Mouse (Mus musculus) macrophage (primary cell): ENCODE data around the gene Pdyn. TPM values are rescaled to one million over a fixed set of nuclear protein-coding genes. Genes with fewer than 3 reads are reported as not detected.

Source experiments
- H3K27ac ChIP-seq: fragments of 350-480 bp; formaldehyde crosslinking; 2 replicates; pipeline ENCODE4 v1.9.0; 2021
- H3K36me3 ChIP-seq: fragments of 350-480 bp; formaldehyde crosslinking; 2 replicates; pipeline ENCODE4 v1.9.0; 2021; ENCODE audit errors: inconsistent target
- H3K4me3 ChIP-seq: fragments of 350-480 bp; formaldehyde crosslinking; 2 replicates; pipeline ENCODE4 v1.9.0; 2021; ENCODE audit errors: inconsistent target
- H3K79me2 ChIP-seq: fragments of 350-480 bp; formaldehyde crosslinking; 2 replicates; pipeline ENCODE4 v1.9.0; 2021; ENCODE audit errors: inconsistent target
- WGBS: methylation state at CpG from one replicate; pipeline ENCODE4 v1.1.7; 2026; ENCODE audit warnings: inconsistent platforms; ENCODE audit not compliant: missing documents; 5-methylcytosine and 5-hydroxymethylcytosine counted together
- polyA plus RNA-seq: library from polyadenylated mRNA; stranded (reverse); fragments of 250-400 nt; gene quantifications from 3 replicates; pipeline ENCODE4 v1.2.4, GENCODE M21; 2018; ENCODE audit warnings: inconsistent platforms
- total RNA-seq, 78 experiments: library from RNA; depleted of rRNA; stranded (reverse); fragments of 250-400 nt; gene quantifications; 1 replicate in 9 of 78; 2 replicates in 24 of 78; 3 replicates in 43 of 78; 4 replicates in 2 of 78; pipeline ENCODE4 v1.2.4; 2018; ENCODE audit warnings: inconsistent platforms in 56 of 78

Gene Pdyn
- not detected for total RNA-seq (2018; cell fraction: chromatin; rRNA removed)
- total RNA-seq (2018; cell fraction: cytosol; rRNA removed), result not detected
- total RNA-seq (2018; cell fraction: nucleus; rRNA removed), result not detected
- polyA plus RNA-seq, result not detected in 3 replicates

GRCm38 (mm10) chr2:129699484-129700158 lies at the start of gene Pdyn:
TSS of gene Pdyn (minus strand) at chr2:129699844.
- Histone ChIP-seq H3K27ac (no peak within 1 kb of the TSS), H3K4me3 (no peak within 1 kb of the TSS), H3K36me3 (no peaks in the 10 kb centered on the region), H3K79me2 (no peaks in the 10 kb centered on the region)
- WGBS, result 12% methylated on average over 18 of the region's 20 CpGs

- no peaks in the 10 kb centered on the region for H3K36me3 ChIP-seq
- H3K27ac ChIP-seq, result no peak overlapping the region
- no peak overlapping the region for H3K4me3 ChIP-seq
- no peaks in the 10 kb centered on the region for H3K79me2 ChIP-seq
- 77% methylated on average over 7 of the region's 7 CpGs for WGBS
Observed at GRCm38 (mm10) chr2:129742016-129742415, 42.4 kb upstream of the Pdyn start.

- WGBS, result 82% methylated on average over 3 of the region's 3 CpGs
- H3K79me2 ChIP-seq, result no peaks in the 10 kb centered on the region
- H3K27ac ChIP-seq, result no peak overlapping the region
- no peak overlapping the region for H3K4me3 ChIP-seq
- H3K36me3 ChIP-seq, result no peaks in the 10 kb centered on the region
Observed at GRCm38 (mm10) chr2:129740515-129740914, 40.9 kb upstream of the Pdyn start.

- no peaks in the 10 kb centered on the region for H3K36me3 ChIP-seq
- H3K79me2 ChIP-seq, result no peaks in the 10 kb centered on the region
- no peak overlapping the region for H3K27ac ChIP-seq
- no peak overlapping the region for H3K4me3 ChIP-seq
- 91% methylated on average over 8 of the region's 8 CpGs for WGBS
Observed at GRCm38 (mm10) chr2:129734031-129734430, 34.4 kb upstream of the Pdyn start.

- no peak overlapping the region for H3K27ac ChIP-seq
- H3K36me3 ChIP-seq, result no peaks in the 10 kb centered on the region
- 100% methylated on average over 1 of the region's 1 CpGs for whole genome bisulfite sequencing
- H3K79me2 ChIP-seq, result no peaks in the 10 kb centered on the region
- H3K4me3 ChIP-seq, result no peak overlapping the region
Observed at GRCm38 (mm10) chr2:129729681-129730080, 30.0 kb upstream of the Pdyn start.

- no peak overlapping the region for H3K4me3 ChIP-seq
- H3K27ac ChIP-seq, result no peak overlapping the region
- no peaks in the 10 kb centered on the region for H3K36me3 ChIP-seq
- WGBS, result 17% methylated on average over 10 of the region's 10 CpGs
- H3K79me2 ChIP-seq, result no peaks in the 10 kb centered on the region
Observed at GRCm38 (mm10) chr2:129715671-129716070, 16.0 kb upstream of the Pdyn start.

GRCm38 (mm10) chr2:129713026-129713544 lies 13.4 kb upstream of the Pdyn start:
- Histone ChIP-seq H3K79me2 (no peaks in the 10 kb centered on the region), H3K27ac (no peak overlapping the region), H3K4me3 (no peak overlapping the region), H3K36me3 (no peaks in the 10 kb centered on the region)
- WGBS, result 76% methylated on average over 5 of the region's 5 CpGs

GRCm38 (mm10) chr2:129696059-129696458 lies 3.6 kb downstream of the Pdyn start:
- Histone ChIP-seq H3K27ac (no peak overlapping the region), H3K4me3 (no peak overlapping the region), H3K36me3 (no peaks in the 10 kb centered on the region), H3K79me2 (no peaks in the 10 kb centered on the region)
- WGBS, result 10% methylated on average over 4 of the region's 4 CpGs

GRCm38 (mm10) chr2:129694303-129694702 lies 5.3 kb downstream of the Pdyn start:
- 26% methylated on average over 6 of the region's 6 CpGs for WGBS
- H3K4me3 ChIP-seq, result no peak overlapping the region

GRCm38 (mm10) chr2:129692694-129693093 lies 7.0 kb downstream of the Pdyn start:
- no peaks in the 10 kb centered on the region for H3K79me2 ChIP-seq
- H3K27ac ChIP-seq, result no peak overlapping the region
- no peak overlapping the region for H3K4me3 ChIP-seq
- WGBS, result 93% methylated on average over 8 of the region's 8 CpGs
- H3K36me3 ChIP-seq, result no peaks in the 10 kb centered on the region

More at GRCm38 (mm10) chr2:129694303-129694702, 5.3 kb downstream of the Pdyn start:
- Histone ChIP-seq H3K36me3 (no peaks in the 10 kb centered on the region), H3K79me2 (no peaks in the 10 kb centered on the region), H3K27ac (no peak overlapping the region)

- 88% methylated on average over 7 of the region's 7 CpGs for WGBS
- Histone ChIP-seq H3K4me3 (no peak overlapping the region), H3K36me3 (no peaks in the 10 kb centered on the region), H3K27ac (no peak overlapping the region), H3K79me2 (no peaks in the 10 kb centered on the region)
Observed at GRCm38 (mm10) chr2:129689694-129690093, 9.9 kb downstream of the Pdyn start.

GRCm38 (mm10) chr2:129688036-129688625 lies 11.5 kb downstream of the Pdyn start:
- Histone ChIP-seq H3K4me3 (no peak overlapping the region), H3K79me2 (no peaks in the 10 kb centered on the region), H3K27ac (no peak overlapping the region), H3K36me3 (no peaks in the 10 kb centered on the region)
- WGBS, result 93% methylated on average over 27 of the region's 28 CpGs

- no peaks in the 10 kb centered on the region for H3K36me3 ChIP-seq
- H3K4me3 ChIP-seq, result no peak overlapping the region
- WGBS, result 66% methylated on average over 10 of the region's 10 CpGs
- no peak overlapping the region for H3K27ac ChIP-seq
- no peaks in the 10 kb centered on the region for H3K79me2 ChIP-seq
Observed at GRCm38 (mm10) chr2:129686908-129687307, 12.7 kb downstream of the Pdyn start.

GRCm38 (mm10) chr2:129684014-129684413 lies 15.6 kb downstream of the Pdyn start:
- Histone ChIP-seq H3K36me3 (no peaks in the 10 kb centered on the region), H3K4me3 (no peak overlapping the region), H3K79me2 (no peaks in the 10 kb centered on the region), H3K27ac (no peak overlapping the region)
- 92% methylated on average over 4 of the region's 4 CpGs for WGBS

- Histone ChIP-seq H3K27ac (no peak overlapping the region), H3K79me2 (no peaks in the 10 kb centered on the region), H3K4me3 (no peak overlapping the region), H3K36me3 (no peaks in the 10 kb centered on the region)
- WGBS, result 78% methylated on average over 3 of the region's 3 CpGs
Observed at GRCm38 (mm10) chr2:129680236-129680635, 19.4 kb downstream of the Pdyn start.
